Mouse (Mus musculus) hindbrain, embryonic 12.5 days (tissue): ENCODE data around the gene Olfr860. TPM values are rescaled to one million over a fixed set of nuclear protein-coding genes. Genes with fewer than 3 reads are reported as not detected.
"Not testable (repeated sequence)": the region's sequence is repeated elsewhere in the genome, so short reads cannot be mapped to it uniquely, and the experiment has no call there.

Experiments used
- ATAC-seq: fragments of 200-750 bp; cut with Nextera tagmentation; 2 replicates; pipeline ENCODE4 v1.8.0; 2017; ENCODE audit warnings: moderate TSS enrichment; ENCODE audit not compliant: low FRiP score
- H3K27ac ChIP-seq: fragments of 300-500 bp; sonication (generic); 2 replicates; pipeline ENCODE4 v1.5.1; 2016; ENCODE audit warnings: mild to moderate bottlenecking
- H3K27me3 ChIP-seq: fragments of 300-500 bp; sonication (generic); 2 replicates; pipeline ENCODE4 v1.6.1; 2016; ENCODE audit warnings: mild to moderate bottlenecking
- H3K36me3 ChIP-seq: fragments of 300-500 bp; sonication (generic); 2 replicates; pipeline ENCODE4 v1.6.1; 2016; ENCODE audit warnings: mild to moderate bottlenecking
- H3K4me1 ChIP-seq: fragments of 300-500 bp; sonication (generic); 2 replicates; pipeline ENCODE4 v1.6.1; 2016
- H3K4me2 ChIP-seq: fragments of 300-500 bp; sonication (generic); replicated peaks from 2 replicates; pipeline ENCODE4 v1.6.1; 2016; ENCODE audit warnings: mild to moderate bottlenecking
- H3K4me3 ChIP-seq: fragments of 300-500 bp; sonication (generic); 2 replicates; pipeline ENCODE4 v1.5.1; 2016; ENCODE audit warnings: mild to moderate bottlenecking
- H3K9ac ChIP-seq: fragments of 300-500 bp; sonication (generic); 2 replicates; pipeline ENCODE4 v1.6.1; 2016; ENCODE audit warnings: mild to moderate bottlenecking, moderate library complexity
- H3K9me3 ChIP-seq: fragments of 300-500 bp; sonication (generic); replicated peaks from 2 replicates; pipeline ENCODE4 v1.6.1; 2016; ENCODE audit warnings: mild to moderate bottlenecking
- WGBS: fragments of 180-500 bp; shearing (Covaris S2); methylation state at CpG from one replicate; pipeline ENCODE4 v1.1.7; 2016; 5-methylcytosine and 5-hydroxymethylcytosine counted together
- polyA plus RNA-seq: library from polyadenylated mRNA; unstranded; fragments of >200 nt; fragmentation: Nextera tagmentation; extraction: Ambion mirVana; gene quantifications from 2 replicates; pipeline ENCODE4 v1.2.1, GENCODE M21; 2016

The Olfr860 gene
- not detected in 2 replicates for polyA plus RNA-seq

DNA sequence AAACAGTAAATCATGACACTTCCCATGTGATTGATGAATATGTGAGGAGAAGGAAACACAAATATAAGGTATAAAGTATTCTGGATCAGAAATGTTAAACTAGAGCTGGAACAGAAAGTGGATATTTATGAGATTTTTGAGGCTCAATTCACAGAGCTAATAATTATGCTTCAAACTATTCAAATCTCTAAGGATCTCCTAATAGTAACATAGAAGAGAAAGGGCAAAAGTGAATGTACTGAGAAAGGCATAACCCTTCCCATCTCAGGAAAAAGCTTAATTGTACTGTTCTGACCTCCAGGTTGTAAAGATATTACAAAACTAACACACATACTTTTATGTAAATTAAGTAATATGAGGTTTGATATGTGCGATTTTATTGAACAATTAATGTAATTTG is at the start of gene Olfr860:
Gene Olfr860 (minus strand): TSS at position 101 of the 400 bp plus-strand sequence.
- Histone ChIP-seq H3K4me3 (no peak within 1 kb of the TSS), H3K4me2 (no peak within 1 kb of the TSS), H3K36me3 (no peaks in the 10 kb centered on the region), H3K9ac (no peak within 1 kb of the TSS), H3K4me1 (no peaks in the 10 kb centered on the region), H3K27ac (no peak within 1 kb of the TSS), H3K27me3 (no peaks in the 10 kb centered on the region), H3K9me3 (no peaks in the 10 kb centered on the region)
- no peak for ATAC-seq
- 76% methylated on average over 1 of the region's 1 CpGs for WGBS

DNA sequence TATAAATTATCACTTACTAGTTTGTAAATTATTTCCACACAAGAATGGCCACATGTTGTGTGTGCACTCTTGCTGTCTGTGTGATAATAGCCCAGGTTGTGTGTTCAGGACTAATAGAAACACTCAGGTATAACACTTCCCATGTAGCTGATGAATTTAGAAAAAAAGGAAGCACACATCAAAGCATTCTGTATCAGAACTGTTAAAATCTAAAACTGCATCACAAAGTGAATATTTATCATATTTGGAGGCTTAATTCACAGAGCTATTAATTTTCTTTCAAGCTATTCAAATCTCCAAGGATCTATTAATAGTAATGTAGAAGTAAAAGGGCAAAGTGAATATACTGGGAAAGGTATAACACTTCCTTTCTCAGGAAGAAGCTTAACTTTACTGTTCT is 38.4 kb upstream of the Olfr860 start, which contains the start of gene Olfr862:
Gene Olfr862 (minus strand): TSS at position 101 of the 400 bp plus-strand sequence.
- no peak within 1 kb of the TSS for H3K4me2 ChIP-seq
- H3K36me3 ChIP-seq: no peaks in the 10 kb centered on the region
- H3K9me3 ChIP-seq: peaks cover 11% of the 10 kb centered on the region
- no peaks in the 10 kb centered on the region for H3K27me3 ChIP-seq
- no peak within 1 kb of the TSS for H3K27ac ChIP-seq
- H3K9ac ChIP-seq: no peak within 1 kb of the TSS
- H3K4me1 ChIP-seq: no peaks in the 10 kb centered on the region
- no peak for ATAC-seq
- H3K4me3 ChIP-seq: no peak within 1 kb of the TSS

DNA sequence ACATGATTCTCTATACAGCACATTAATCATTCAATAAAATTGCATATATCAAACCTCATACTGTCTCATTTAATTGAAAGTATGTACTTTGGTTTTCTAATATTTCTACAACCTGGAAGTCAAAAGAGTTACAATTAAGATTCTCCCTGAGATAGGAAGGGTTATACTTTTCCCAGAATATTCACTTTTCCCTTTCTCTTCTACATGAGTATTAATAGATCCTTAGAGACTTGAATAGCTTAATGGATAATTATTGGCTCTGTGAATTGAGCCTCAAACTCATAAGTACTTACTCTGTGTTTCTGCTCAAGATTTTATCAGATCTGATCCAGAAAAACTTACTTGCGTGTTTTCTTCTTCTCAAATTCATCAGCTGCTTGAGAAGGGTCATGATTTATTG is 44.9 kb downstream of the Olfr860 start, which contains the start of gene Olfr859:
Gene Olfr859 (plus strand): TSS at position 301 of the 400 bp plus-strand sequence.
- not testable (repeated sequence) for H3K27me3 ChIP-seq, H3K36me3 ChIP-seq, ATAC-seq, H3K9me3 ChIP-seq, H3K27ac ChIP-seq, H3K4me3 ChIP-seq, H3K4me2 ChIP-seq, H3K4me1 ChIP-seq, H3K9ac ChIP-seq
- 68% methylated on average over 1 of the region's 1 CpGs for WGBS

DNA sequence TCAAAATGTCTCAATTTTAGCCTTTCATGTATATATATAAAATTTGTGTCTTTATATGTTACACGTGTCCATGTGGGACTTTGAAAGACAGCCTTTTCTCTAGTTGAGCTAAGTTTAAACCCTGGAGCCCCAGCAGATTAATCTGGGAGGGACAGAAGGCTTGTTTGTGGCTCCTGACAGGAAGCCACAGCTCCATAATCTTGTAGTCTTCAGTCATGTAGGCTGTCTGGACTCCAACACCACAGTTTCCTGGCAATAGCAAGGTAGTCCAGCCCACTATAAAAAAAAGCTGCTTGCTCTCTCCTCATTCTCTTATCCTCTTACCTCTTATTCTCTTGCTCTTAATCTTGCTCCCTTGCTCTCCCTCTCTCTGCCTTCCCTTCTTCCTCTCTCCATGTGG is 46.5 kb downstream of the Olfr860 start:
- Histone ChIP-seq H3K27ac (no peak overlapping the region), H3K4me2 (no peak overlapping the region), H3K4me3 (no peak overlapping the region), H3K27me3 (no peaks in the 10 kb centered on the region), H3K9me3 (peaks cover 10% of the 10 kb centered on the region; the same call in 1 of the 2 replicates), H3K9ac (no peak overlapping the region), H3K36me3 (no peaks in the 10 kb centered on the region), H3K4me1 (no peaks in the 10 kb centered on the region)
- 79% methylated on average over 1 of the region's 1 CpGs for WGBS
- ATAC-seq: no peak

Other genes starting within 250 kb of the Olfr860 start
- gene Zfp317, start 227.6 kb downstream of the Olfr860 start, polyA plus RNA-seq: 40.0 and 41.0 TPM in 2 replicates
- not detected in 2 replicates for gene Olfr857, start 140.3 kb downstream of the Olfr860 start, polyA plus RNA-seq
- gene Olfr58, start 69.5 kb downstream of the Olfr860 start, polyA plus RNA-seq: not detected in 2 replicates
- gene Olfr859, start 44.8 kb downstream of the Olfr860 start, polyA plus RNA-seq: not detected in 2 replicates
- gene Olfr862, start 38.3 kb upstream of the Olfr860 start, polyA plus RNA-seq: not detected in 2 replicates
- gene Olfr77, start 67.1 kb upstream of the Olfr860 start, polyA plus RNA-seq: 0.21 and 0.23 TPM in 2 replicates
- gene Olfr866, start 178.3 kb upstream of the Olfr860 start, polyA plus RNA-seq: not detected in 2 replicates
- not detected in 2 replicates for gene Olfr867, start 207.8 kb upstream of the Olfr860 start, polyA plus RNA-seq
- not detected in 2 replicates for gene Olfr868, start 248.9 kb upstream of the Olfr860 start, polyA plus RNA-seq